ENCODE assay signal across 8 mouse cellular contexts in genomic region chr7:143013420-143014178, GRCm38 (mm10). TPM values are rescaled to one million over a fixed set of nuclear protein-coding genes. Genes with fewer than 3 reads are reported as not detected.
DNase-seq lines count a peak whose midpoint lies in the region; ATAC-seq and TF ChIP-seq lines count a peak whose summit lies in the region.

No protein-coding gene starts in this region.

- peaks cover 83% of the 10 kb centered on the region for H3K4me1 ChIP-seq in liver, embryonic 12.5 days
- H3K4me1 ChIP-seq in liver, embryonic 11.5 days (replicated peaks; ENCODE audit: control insufficient read depth, insufficient read depth, low read length): peaks cover 36% of the 10 kb centered on the region
- H3K4me1 ChIP-seq in embryonic fibroblast, embryonic 13.5 days (ENCODE audit: control insufficient read depth, insufficient read depth, low read length): peaks cover 31% of the 10 kb centered on the region
- peaks cover 21% of the 10 kb centered on the region for H3K4me1 ChIP-seq in hindbrain, embryonic 16.5 days (ENCODE audit: control insufficient read depth, insufficient read depth, low read depth, low read length)
- H3K4me1 ChIP-seq in midbrain, embryonic 13.5 days (replicated peaks): peaks cover 38% of the 10 kb centered on the region

- no peak overlapping the region for H3K4me2 ChIP-seq in liver, embryonic 12.5 days
- no peak overlapping the region for H3K4me2 ChIP-seq in liver, embryonic 11.5 days
- no peak overlapping the region for H3K4me2 ChIP-seq in hindbrain, embryonic 16.5 days (ENCODE audit: low read length)
- H3K4me2 ChIP-seq in midbrain, embryonic 13.5 days (replicated peaks): no peak overlapping the region

- H3K4me3 ChIP-seq in liver, embryonic 12.5 days: no peak overlapping the region
- no peak overlapping the region for H3K4me3 ChIP-seq in liver, embryonic 11.5 days (ENCODE audit: low read depth, low read length)
- no peak overlapping the region for H3K4me3 ChIP-seq in embryonic fibroblast, embryonic 13.5 days (ENCODE audit: insufficient read depth, low read length)
- no peak overlapping the region for H3K4me3 ChIP-seq in hindbrain, embryonic 16.5 days (ENCODE audit: low read length)
- no peak overlapping the region for H3K4me3 ChIP-seq in midbrain, embryonic 13.5 days (replicated peaks)

- DNase-seq in liver, embryonic 11.5 days (ENCODE audit: low spot score): no peak
- peak; percentile 93 to 95 for DNase-seq in adrenal gland, adult (ENCODE audit: inconsistent age in 2 of 2, low spot score in 1 of 2)
- peak; percentile 58 to 76 for DNase-seq in lung, postnatal 4 days
- DNase-seq in spleen, postnatal 36 days (ENCODE audit: low spot score in 2 of 2): no peak

- H3K9ac ChIP-seq in liver, embryonic 12.5 days: no peak overlapping the region
- no peak overlapping the region for H3K9ac ChIP-seq in liver, embryonic 11.5 days (ENCODE audit: low read depth, low read length)
- H3K9ac ChIP-seq in hindbrain, embryonic 16.5 days (ENCODE audit: low read depth, low read length): no peak overlapping the region
- H3K9ac ChIP-seq in midbrain, embryonic 13.5 days (replicated peaks): no peak overlapping the region

- H3K27me3 ChIP-seq in liver, embryonic 12.5 days (replicated peaks): no peaks in the 10 kb centered on the region
- no peaks in the 10 kb centered on the region for H3K27me3 ChIP-seq in liver, embryonic 11.5 days (replicated peaks; ENCODE audit: control insufficient read depth, insufficient read depth, low read length)
- no peaks in the 10 kb centered on the region for H3K27me3 ChIP-seq in hindbrain, embryonic 16.5 days (replicated peaks; ENCODE audit: control insufficient read depth, insufficient read depth, low read length)
- no peaks in the 10 kb centered on the region for H3K27me3 ChIP-seq in midbrain, embryonic 13.5 days

- no peaks in the 10 kb centered on the region for H3K9me3 ChIP-seq in liver, embryonic 12.5 days (replicated peaks)
- H3K9me3 ChIP-seq in liver, embryonic 11.5 days (ENCODE audit: control insufficient read depth, low read length): no peaks in the 10 kb centered on the region
- no peaks in the 10 kb centered on the region for H3K9me3 ChIP-seq in hindbrain, embryonic 16.5 days (ENCODE audit: control insufficient read depth, low read length)
- H3K9me3 ChIP-seq in midbrain, embryonic 13.5 days: no peaks in the 10 kb centered on the region

- TF ChIP-seq POLR2A in embryonic fibroblast, embryonic 13.5 days (IDR thresholded peaks at IDR 0.05; ENCODE audit: low read depth, low read length): no peak

- no peak for TF ChIP-seq CTCF in embryonic fibroblast, embryonic 13.5 days (IDR thresholded peaks at IDR 0.05; ENCODE audit: borderline replicate concordance, insufficient read depth, low read length)

- 56% methylated on average over 8 of the region's 8 CpGs for WGBS in liver, embryonic 12.5 days (ENCODE audit: insufficient replicate concordance)
- WGBS in liver, embryonic 11.5 days: 69% methylated on average over 8 of the region's 8 CpGs
- 67% methylated on average over 8 of the region's 8 CpGs for WGBS in hindbrain, embryonic 16.5 days
- 74% methylated on average over 8 of the region's 8 CpGs for WGBS in midbrain, embryonic 13.5 days

- peaks cover 40% of the 10 kb centered on the region for H3K36me3 ChIP-seq in liver, embryonic 12.5 days
- no peaks in the 10 kb centered on the region for H3K36me3 ChIP-seq in liver, embryonic 11.5 days (ENCODE audit: control insufficient read depth, insufficient read depth, low read length)
- no peaks in the 10 kb centered on the region for H3K36me3 ChIP-seq in hindbrain, embryonic 16.5 days (ENCODE audit: control insufficient read depth, insufficient read depth, low read length)
- no peaks in the 10 kb centered on the region for H3K36me3 ChIP-seq in midbrain, embryonic 13.5 days

- no peak for ATAC-seq in liver, embryonic 12.5 days
- ATAC-seq in liver, embryonic 11.5 days (replicated peaks; ENCODE audit: low FRiP score): no peak
- ATAC-seq in hindbrain, embryonic 16.5 days: 0 out of 2 replicates have a peak, but pooled peaks have one; percentile 23
- ATAC-seq in midbrain, embryonic 13.5 days: no peak

- peak overlapping the region; percentile 26; the same call in 1 of the 2 replicates for H3K27ac ChIP-seq in liver, embryonic 12.5 days
- H3K27ac ChIP-seq in liver, embryonic 11.5 days (ENCODE audit: low read depth, low read length): no peak overlapping the region
- peak overlapping the region; percentile 30 for H3K27ac ChIP-seq in embryonic fibroblast, embryonic 13.5 days (ENCODE audit: insufficient read depth, low read length)
- peak overlapping the region; percentile 9 for H3K27ac ChIP-seq in hindbrain, embryonic 16.5 days (ENCODE audit: low read depth, low read length)
- no peak overlapping the region for H3K27ac ChIP-seq in midbrain, embryonic 13.5 days

RNA-seq across cellular contexts. Expression of gene Tspan32, which starts 8.8 kb away (rescaled TPM):
- 105 and 106 TPM in 2 replicates for polyA plus RNA-seq in liver, embryonic 12.5 days (2016; fragmentation: Nextera tagmentation; extraction: Ambion mirVana)
- 115 and 118 TPM in 2 replicates for polyA plus RNA-seq in liver, embryonic 11.5 days (2014; fragmentation: Nextera tagmentation; extraction: Ambion mirVana)
- not detected in 2 replicates for polyA plus RNA-seq in embryonic fibroblast, embryonic 13.5 days (2011; ENCODE audit: insufficient read length, low read depth, missing spikeins)
- 0.28 and 0.41 TPM in 2 replicates for polyA plus RNA-seq in hindbrain, embryonic 16.5 days (2015; fragmentation: Nextera tagmentation; extraction: Ambion mirVana)
- 0.50 and 0.72 TPM in 2 replicates for polyA plus RNA-seq in midbrain, embryonic 13.5 days (2015; fragmentation: Nextera tagmentation; extraction: Ambion mirVana)

RNA-seq across cellular contexts. Expression of gene Cd81, which starts 38.9 kb away (rescaled TPM):
- 154 TPM in 2 replicates for polyA plus RNA-seq in liver, embryonic 12.5 days (2016; fragmentation: Nextera tagmentation; extraction: Ambion mirVana)
- 273 and 276 TPM in 2 replicates for polyA plus RNA-seq in liver, embryonic 11.5 days (2014; fragmentation: Nextera tagmentation; extraction: Ambion mirVana)
- 684 and 894 TPM in 2 replicates for polyA plus RNA-seq in embryonic fibroblast, embryonic 13.5 days (2011; ENCODE audit: insufficient read length, low read depth, missing spikeins)
- polyA plus RNA-seq in hindbrain, embryonic 16.5 days (2015; fragmentation: Nextera tagmentation; extraction: Ambion mirVana): 532 and 585 TPM in 2 replicates
- 248 and 257 TPM in 2 replicates for polyA plus RNA-seq in midbrain, embryonic 13.5 days (2015; fragmentation: Nextera tagmentation; extraction: Ambion mirVana)

RNA-seq across cellular contexts. Expression of gene Ascl2, which starts 44.5 kb away (rescaled TPM):
- polyA plus RNA-seq in liver, embryonic 12.5 days (2016; fragmentation: Nextera tagmentation; extraction: Ambion mirVana): 1.3 TPM in 2 replicates
- polyA plus RNA-seq in liver, embryonic 11.5 days (2014; fragmentation: Nextera tagmentation; extraction: Ambion mirVana): 1.5 and 1.8 TPM in 2 replicates
- not detected in 2 replicates for polyA plus RNA-seq in embryonic fibroblast, embryonic 13.5 days (2011; ENCODE audit: insufficient read length, low read depth, missing spikeins)
- polyA plus RNA-seq in hindbrain, embryonic 16.5 days (2015; fragmentation: Nextera tagmentation; extraction: Ambion mirVana): 0.93 and 1.3 TPM in 2 replicates
- 0.35 and 0.50 TPM in 2 replicates for polyA plus RNA-seq in midbrain, embryonic 13.5 days (2015; fragmentation: Nextera tagmentation; extraction: Ambion mirVana)

RNA-seq across cellular contexts. Expression of gene Tssc4, which starts 55.5 kb away (rescaled TPM):
- polyA plus RNA-seq in liver, embryonic 12.5 days (2016; fragmentation: Nextera tagmentation; extraction: Ambion mirVana): 50.2 and 50.5 TPM in 2 replicates
- 48.9 and 52.2 TPM in 2 replicates for polyA plus RNA-seq in liver, embryonic 11.5 days (2014; fragmentation: Nextera tagmentation; extraction: Ambion mirVana)
- 35.9 and 38.8 TPM in 2 replicates for polyA plus RNA-seq in embryonic fibroblast, embryonic 13.5 days (2011; ENCODE audit: insufficient read length, low read depth, missing spikeins)
- 97.4 and 98.7 TPM in 2 replicates for polyA plus RNA-seq in hindbrain, embryonic 16.5 days (2015; fragmentation: Nextera tagmentation; extraction: Ambion mirVana)
- polyA plus RNA-seq in midbrain, embryonic 13.5 days (2015; fragmentation: Nextera tagmentation; extraction: Ambion mirVana): 102 and 104 TPM in 2 replicates

Comparison
In these comparisons a context has a peak if more than half of its experiments do, and no peak if none do; other contexts are left out.
1. H3K27ac ChIP-seq: peak in liver, embryonic 12.5 days (single experiment), embryonic fibroblast, embryonic 13.5 days (single experiment) and hindbrain, embryonic 16.5 days (single experiment); none in liver, embryonic 11.5 days (single experiment) and midbrain, embryonic 13.5 days (single experiment).
2. DNase-seq: peak in adrenal gland, adult (2 of 2) and lung, postnatal 4 days (2 of 2); none in liver, embryonic 11.5 days (single experiment) and spleen, postnatal 36 days (0 of 2).
3. RNA of gene Tspan32, which starts 8.8 kb away (polyA plus RNA-seq): 115 to 118 TPM in liver, embryonic 11.5 days and 105 to 106 TPM in liver, embryonic 12.5 days; 0.50 to 0.72 TPM in midbrain, embryonic 13.5 days, 0.28 to 0.41 TPM in hindbrain, embryonic 16.5 days and not detected in embryonic fibroblast, embryonic 13.5 days; every median in the first group is over 10 times any median in the second.